Mouse (Mus musculus) brain, adult 2 months (tissue): ENCODE data around the gene A830031A19Rik.
A peak's percentile ranks its signal among the peaks of the same experiment; 100 is the strongest.

Source experiments
- DNase-seq: peaks from one replicate; pipeline ENCODE4 v3.0.0; 2011; ENCODE audit warnings: low read depth, low spot score

Gene A830031A19Rik

GRCm38 (mm10) chr11:24095656-24096353, 21.0 kb upstream of the A830031A19Rik start:
- DNase-seq, result no peak

DNA sequence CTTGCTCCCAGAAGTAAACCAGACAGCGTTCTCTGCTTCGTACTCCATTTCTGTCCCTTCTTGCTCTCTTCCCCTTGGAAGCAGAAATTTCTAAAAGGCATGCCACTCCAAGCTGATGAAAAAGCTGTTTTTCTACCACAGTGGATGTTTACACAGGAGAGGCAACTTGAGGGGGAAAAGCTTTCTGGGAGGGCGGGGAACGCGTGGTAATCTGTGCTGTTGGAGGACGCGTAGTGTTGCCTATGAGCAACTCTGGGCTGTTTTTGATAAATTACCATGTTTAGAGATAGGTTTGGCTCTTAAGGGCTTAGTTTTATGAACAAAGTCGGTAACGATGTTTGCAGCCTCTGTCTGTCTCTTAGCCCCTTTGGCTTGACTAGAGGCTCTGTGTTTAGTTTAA, 20.4 kb upstream of the A830031A19Rik start:
- peak; percentile 66 for DNase-seq

DNA sequence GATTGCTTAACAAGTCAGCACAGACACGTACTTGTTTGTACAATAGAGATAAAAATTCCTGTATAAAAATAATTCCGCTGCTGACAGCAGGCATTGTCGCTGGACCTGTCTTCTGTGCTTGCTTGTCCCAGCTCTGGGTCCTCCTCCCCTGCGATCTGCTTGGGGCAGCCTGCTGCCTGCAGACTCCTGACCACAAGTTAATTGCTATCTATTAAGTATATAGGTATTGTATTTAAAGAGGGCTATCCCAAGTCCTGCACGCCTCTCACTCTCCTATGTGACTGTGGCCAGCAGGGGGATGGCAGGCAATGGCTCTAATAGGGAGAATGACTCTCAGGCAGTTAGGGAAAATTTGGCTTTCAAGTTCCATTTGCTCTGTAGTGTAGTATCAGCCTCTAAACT, 19.2 kb upstream of the A830031A19Rik start:
- no peak for DNase-seq

DNA sequence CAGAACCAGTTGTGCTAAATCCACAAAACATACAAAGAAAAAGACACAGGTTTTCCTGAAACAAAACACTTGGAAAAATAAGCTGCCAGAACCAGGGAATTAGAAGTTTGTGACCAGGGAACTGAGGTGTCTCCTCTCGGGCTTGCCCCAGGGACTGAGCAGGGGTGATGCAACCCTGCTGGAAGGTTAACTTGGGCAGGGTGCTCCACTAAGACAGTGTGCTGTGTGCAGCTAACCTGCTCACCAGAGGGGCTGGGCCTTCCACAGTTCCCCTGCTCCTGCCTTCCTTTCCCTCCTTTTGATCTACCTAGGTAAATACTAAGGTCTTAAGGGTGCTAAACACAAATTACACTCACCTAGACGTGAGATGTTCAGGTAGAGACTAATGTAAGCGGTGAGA, 17.8 kb upstream of the A830031A19Rik start:
- DNase-seq, result no peak

DNA sequence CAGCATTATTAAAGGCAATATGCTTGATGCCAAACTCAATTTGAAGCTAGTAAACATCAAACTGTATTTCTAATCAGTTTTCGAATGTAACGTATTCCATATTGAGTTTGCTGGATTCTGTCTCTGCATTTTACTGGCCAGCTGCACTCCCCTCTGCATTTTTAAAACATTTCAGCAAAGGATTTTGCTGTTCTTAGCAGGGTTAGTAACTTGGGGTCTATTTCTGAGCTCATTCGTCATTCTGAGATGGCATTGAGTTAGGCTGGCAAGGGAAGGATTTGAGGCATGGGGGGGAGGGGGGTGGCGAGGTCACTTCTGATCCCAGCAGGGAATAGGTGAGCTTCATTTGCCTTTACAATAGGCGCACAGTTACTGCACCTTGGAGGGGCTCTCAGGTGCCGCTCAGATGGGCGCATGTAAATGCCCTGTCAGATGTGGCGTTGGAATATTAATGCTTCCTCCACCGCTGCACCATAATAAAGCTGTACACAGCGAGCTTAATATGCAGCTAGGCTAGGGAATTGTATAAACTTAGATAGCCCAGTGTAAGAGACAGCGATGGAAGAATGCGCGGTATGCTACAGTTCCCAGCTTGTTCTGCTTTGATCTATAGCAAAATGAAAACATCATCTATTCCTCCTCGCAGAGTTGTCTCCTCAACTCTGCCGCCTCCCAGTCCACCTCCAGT, 16.7 kb upstream of the A830031A19Rik start:
- DNase-seq, result no peak

- no peak for DNase-seq
These were observed 15.6 kb upstream of the A830031A19Rik start for GRCm38 (mm10) chr11:24090443-24090842.

DNA sequence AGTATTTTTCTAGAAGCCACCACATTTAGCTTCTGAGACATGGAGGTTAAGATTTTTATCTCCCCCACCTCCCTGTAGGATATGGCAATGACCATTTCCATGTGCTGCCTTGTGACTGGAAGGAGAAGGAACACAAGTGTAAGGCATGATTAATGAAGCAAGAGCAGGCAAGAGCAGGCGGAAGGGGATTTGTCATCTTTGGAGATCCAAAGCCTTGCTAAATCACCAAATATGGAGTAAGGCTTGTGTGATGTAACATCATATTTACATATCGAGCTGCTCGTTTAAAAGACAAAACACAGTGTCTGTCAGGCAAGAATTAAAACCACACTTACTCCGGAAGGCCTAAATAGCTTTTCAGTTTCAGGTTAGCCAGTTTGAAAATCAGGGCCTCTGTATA, 12.2 kb upstream of the A830031A19Rik start:
- DNase-seq, result peak; percentile 72

GRCm38 (mm10) chr11:24085986-24086385, 11.1 kb upstream of the A830031A19Rik start:
- DNase-seq, result no peak

DNA sequence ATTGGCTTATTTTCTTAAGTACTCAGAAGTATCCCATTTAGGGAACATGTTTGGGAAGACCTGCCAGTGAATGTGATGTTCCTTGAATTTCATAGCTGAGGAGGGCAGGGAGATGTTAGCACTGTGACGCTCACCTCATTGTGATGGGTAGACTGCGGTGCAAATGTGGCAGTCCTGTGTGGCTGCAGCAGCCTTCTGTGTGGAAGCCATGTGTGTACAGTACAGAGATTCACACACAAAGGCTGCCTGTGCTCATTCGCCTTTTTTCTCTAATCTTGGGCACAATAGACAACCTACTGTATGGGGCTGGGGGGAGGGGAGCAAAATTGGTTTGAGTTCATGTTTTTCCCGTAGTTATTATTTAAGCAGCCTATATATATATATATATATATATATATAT, 9.7 kb upstream of the A830031A19Rik start:
- peak; percentile 35 for DNase-seq

DNA sequence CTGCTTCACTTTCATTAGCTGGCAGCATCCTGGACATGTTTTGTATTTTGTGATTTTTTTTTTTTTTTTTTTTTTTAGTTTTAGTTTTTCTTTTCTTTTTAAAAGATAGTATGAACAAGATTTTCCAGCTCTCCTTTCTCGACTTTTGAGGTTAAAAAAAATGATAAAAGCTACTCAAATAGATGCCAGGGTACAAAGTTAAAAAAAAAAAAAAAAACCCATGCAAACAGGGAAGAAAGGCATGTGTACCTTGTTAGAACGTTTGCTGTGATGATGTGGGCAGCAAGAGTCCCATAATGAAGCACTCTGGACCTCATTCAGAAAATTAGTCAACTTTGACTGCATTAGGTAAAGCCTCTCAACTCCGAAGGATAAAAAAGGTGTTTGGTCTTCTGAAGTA, 9.2 kb upstream of the A830031A19Rik start:
- no peak for DNase-seq

- DNase-seq, result peak; percentile 36
These were observed 8.6 kb upstream of the A830031A19Rik start for GRCm38 (mm10) chr11:24083423-24083822.

DNA sequence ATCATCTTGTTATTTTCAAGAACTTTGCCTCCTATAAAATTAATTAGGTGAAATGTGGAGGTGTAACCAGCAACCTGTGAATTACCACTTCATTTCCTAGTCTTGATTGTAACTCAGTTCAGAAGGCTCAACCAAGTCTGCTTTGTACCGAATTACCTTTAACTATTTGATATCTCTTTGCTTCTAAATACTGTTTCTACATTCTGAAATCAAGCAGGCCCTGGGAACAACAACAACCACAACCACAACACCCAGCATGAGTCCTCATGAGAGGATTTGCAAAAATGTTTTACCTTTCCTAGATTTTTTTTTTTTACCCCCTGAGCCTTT, 8.2 kb upstream of the A830031A19Rik start:
- peak; percentile 19 for DNase-seq

GRCm38 (mm10) chr11:24082385-24083075, 7.7 kb upstream of the A830031A19Rik start:
- no peak for DNase-seq

DNA sequence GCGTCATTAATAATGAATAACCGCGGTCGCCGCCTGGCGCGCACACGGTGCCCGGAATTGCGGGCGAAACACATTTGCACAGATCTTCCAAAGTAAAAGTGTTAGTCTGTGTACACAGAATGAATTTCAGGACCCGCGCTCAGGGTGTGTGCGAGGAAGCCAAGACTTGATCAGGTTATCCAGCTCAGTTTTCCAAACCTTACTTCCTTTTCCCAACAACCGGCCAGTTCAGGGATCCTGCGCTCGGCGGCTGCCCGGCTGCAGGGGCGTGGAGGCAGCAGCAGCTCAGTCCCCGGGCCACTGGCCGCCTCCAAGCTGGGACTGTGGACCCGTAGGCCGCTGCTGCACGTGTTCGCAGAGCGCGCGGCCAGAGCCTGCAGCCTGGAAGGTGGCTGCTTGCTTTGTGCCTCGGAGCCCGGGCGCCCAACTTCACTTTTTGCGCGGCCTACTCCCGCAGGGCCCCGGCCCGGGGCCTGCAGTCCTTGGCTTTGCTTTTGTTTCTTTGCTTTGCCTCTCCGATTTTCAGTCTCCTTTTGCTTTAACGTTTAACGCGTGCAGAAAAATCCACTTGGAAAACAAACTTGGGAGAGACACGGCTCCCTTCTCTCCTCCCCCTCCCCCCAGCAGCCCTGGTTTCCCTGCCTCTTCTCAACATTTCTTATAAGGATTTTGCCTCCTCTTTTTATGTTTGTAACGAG, 7.0 kb upstream of the A830031A19Rik start:
- no peak for DNase-seq

DNA sequence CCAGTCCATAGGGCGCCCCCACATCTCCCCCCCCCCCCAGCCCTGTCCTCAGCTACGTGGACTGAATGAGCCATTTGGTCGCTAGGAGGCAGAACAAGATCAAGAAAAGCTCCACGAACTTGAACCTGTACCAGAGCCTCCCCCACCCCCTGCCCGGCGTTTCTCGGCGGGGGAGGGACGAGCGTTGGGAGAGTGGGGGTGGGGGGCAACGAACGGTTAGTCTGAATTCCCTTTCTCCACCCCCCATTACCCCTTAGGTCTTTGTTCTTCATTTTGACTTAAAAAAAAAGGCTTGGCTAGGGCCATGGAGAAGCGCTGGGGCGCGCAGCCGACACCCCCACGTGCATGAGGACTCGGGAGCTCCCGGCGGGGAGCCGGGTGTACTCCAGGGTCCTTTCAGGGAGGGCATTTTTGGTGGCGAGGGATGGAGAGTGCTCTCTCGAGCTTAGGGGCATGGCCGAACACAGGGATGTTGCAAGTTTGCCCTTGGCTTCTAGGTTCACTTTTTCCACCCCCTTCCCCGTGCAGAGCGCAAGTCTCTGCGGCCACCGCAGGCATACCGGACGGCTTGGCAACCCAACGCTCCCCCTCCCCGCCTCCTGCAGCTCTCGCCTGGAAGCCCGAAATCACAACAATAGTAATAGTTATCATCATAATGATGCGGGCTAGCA, 6.3 kb upstream of the A830031A19Rik start:
- DNase-seq, result peak; percentile 89

- no peak for DNase-seq
These were observed 5.7 kb upstream of the A830031A19Rik start for GRCm38 (mm10) chr11:24080541-24080940.

DNA sequence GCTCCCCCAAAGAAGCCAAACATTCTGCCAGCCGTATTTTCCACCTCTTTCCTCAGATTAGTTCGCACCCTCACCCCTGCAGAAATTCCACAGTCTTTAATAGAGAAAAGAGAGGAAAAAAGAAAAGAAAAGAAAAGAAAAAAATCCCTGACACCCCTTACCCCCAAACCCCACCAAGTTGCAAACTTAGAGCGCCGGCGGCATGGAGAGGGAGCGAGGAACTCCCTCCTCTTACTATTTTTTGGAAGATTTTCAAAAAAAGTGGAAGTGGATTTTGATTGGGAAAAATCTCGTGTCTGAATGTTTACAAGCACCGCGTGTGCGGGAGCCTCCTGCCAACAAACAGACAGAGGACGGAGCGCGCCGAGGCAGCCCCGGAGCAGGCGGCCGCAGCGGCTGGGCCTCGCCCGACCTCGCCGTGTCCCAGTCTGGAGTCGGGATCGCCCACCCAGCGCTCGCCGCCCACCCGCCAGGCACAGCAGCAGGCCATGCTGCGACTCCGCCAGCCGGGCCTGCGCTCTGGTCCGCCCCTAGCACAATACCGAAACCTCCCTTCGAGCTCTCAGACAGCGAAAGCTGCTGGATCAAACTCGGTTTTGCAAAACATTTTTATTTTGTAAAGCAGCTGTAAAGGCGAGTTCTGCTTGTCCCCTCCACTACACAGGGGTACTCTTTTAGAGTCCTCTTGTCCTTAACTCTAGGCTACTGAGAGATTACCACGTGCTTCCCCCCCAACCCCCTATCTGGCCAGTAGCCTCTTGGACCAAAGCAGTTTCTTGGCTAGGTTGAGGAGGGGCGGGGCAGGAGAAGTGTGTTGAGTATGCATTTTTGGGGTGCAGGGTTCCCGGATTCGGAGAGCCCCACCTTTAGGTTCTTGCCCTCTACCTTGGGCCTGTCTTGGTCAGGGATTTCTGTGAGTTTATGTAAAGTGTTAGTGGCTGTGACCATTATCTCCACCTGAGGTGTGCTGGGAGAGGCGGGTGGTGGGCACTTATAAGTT, 4.8 kb upstream of the A830031A19Rik start:
- DNase-seq, result peak; percentile 56

- DNase-seq, result no peak
These were observed 4.0 kb upstream of the A830031A19Rik start for GRCm38 (mm10) chr11:24078706-24079316.

GRCm38 (mm10) chr11:24077795-24078705, 3.2 kb upstream of the A830031A19Rik start, which contains the start of gene Bcl11a:
Gene Bcl11a (plus strand): TSS chr11:24078056.
- DNase-seq, result peak; percentile 85
